In the genomic region with DNA sequence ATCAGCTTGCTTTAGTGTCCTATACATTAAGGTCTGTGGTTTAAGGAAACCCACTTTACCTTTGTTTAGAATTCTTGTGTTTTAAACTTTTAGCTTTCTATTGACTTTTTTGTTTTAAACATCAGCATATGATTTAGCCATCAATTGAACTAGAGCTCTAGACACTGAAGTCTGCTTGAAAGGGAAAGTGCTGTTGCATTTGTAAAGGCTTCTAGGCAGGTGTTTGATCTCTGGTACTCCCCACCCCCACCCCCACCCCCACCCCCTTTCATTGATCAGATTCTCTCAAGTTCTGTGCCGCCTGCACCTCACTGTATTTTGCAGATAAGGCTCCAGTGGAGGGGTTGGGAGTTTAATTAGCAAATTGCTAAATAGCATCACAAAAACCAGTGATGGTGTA, we compare ENCODE assay signal across 26 mouse cellular contexts. TPM values are rescaled to one million over a fixed set of nuclear protein-coding genes. Genes with fewer than 3 reads are reported as not detected.
DNase-seq lines count a peak whose midpoint lies in the region; ATAC-seq lines count a peak whose summit lies in the region.
"Had no signal": no experiment of that assay in that cellular context is flagged by ENCODE, and none has a peak within 500 bp of the region (broad histone marks: within the 10 kb centered on the region; RNA-seq: fewer than 3 reads in every experiment).

No protein-coding gene starts in this region.

- intact Hi-C loops in heart, postnatal 25 days (cut with DNase I): no loop called here

- no peak overlapping the region for H3K27ac ChIP-seq in liver, embryonic 16.5 days (ENCODE audit: low read length)
- H3K27ac ChIP-seq in midbrain, embryonic 14.5 days (replicated peaks; ENCODE audit: low read depth, low read length): no peak overlapping the region
- H3K27ac ChIP-seq: embryonic facial prominence, embryonic 15.5 days; forebrain, embryonic 10.5 days; forebrain, embryonic 15.5 days; heart, embryonic 10.5 days; hindbrain, embryonic 13.5 days; hindbrain, postnatal 0 days had no signal

- H3K36me3 ChIP-seq in liver, embryonic 16.5 days (ENCODE audit: control insufficient read depth, insufficient read depth): no peaks in the 10 kb centered on the region
- 0 out of 2 replicates have a peak, but pooled peaks cover 3% of the 10 kb centered on the region for H3K36me3 ChIP-seq in midbrain, embryonic 14.5 days (ENCODE audit: control insufficient read depth, insufficient read depth, low read length)
- H3K36me3 ChIP-seq: forebrain, embryonic 15.5 days had no signal

- peaks cover 8% of the 10 kb centered on the region for H3K4me1 ChIP-seq in liver, embryonic 16.5 days (ENCODE audit: control insufficient read depth, low read depth, low read length)
- H3K4me1 ChIP-seq in midbrain, embryonic 14.5 days (ENCODE audit: control insufficient read depth, insufficient read depth, low read length): no peaks in the 10 kb centered on the region
- H3K4me1 ChIP-seq: embryonic facial prominence, embryonic 15.5 days had no signal

- no peaks in the 10 kb centered on the region for H3K9me3 ChIP-seq in liver, embryonic 16.5 days (replicated peaks; ENCODE audit: control insufficient read depth, low read length)
- no peaks in the 10 kb centered on the region for H3K9me3 ChIP-seq in midbrain, embryonic 14.5 days (ENCODE audit: control insufficient read depth, low read length)
- H3K9me3 ChIP-seq: embryonic facial prominence, embryonic 15.5 days; forebrain, embryonic 10.5 days; forebrain, embryonic 15.5 days; heart, embryonic 10.5 days; hindbrain, embryonic 13.5 days had no signal

- ATAC-seq in liver, embryonic 16.5 days (ENCODE audit: low read depth): 0 out of 2 replicates have a peak, but pooled peaks have one; percentile 19
- ATAC-seq in midbrain, embryonic 14.5 days (ENCODE audit: low FRiP score, low TSS enrichment): no peak
- ATAC-seq: forebrain, embryonic 15.5 days; hindbrain, postnatal 0 days had no signal

- WGBS in liver, embryonic 16.5 days (ENCODE audit: insufficient replicate concordance): 20% methylated on average over 1 of the region's 1 CpGs
- WGBS in midbrain, embryonic 14.5 days: 67% methylated on average over 1 of the region's 1 CpGs

- H3K9ac ChIP-seq in liver, embryonic 16.5 days (ENCODE audit: low read depth, low read length): no peak overlapping the region
- no peak overlapping the region for H3K9ac ChIP-seq in midbrain, embryonic 14.5 days (replicated peaks; ENCODE audit: low read length)
- H3K9ac ChIP-seq: embryonic facial prominence, embryonic 15.5 days; forebrain, embryonic 15.5 days; hindbrain, embryonic 13.5 days had no signal

- DNase-seq in heart, adult 11 months: peak; percentile 7
- no peak for DNase-seq in heart, postnatal 25 days (ENCODE audit: low spot score)
- peak; percentile 59 for DNase-seq in ES-CJ7 (ENCODE audit: low read depth, low spot score)
- peak; percentile 60 for DNase-seq in ZHBTc4 (ENCODE audit: low read depth, low spot score)
- no peak for DNase-seq in spleen, adult 12 weeks (ENCODE audit: low spot score)
- no peak for DNase-seq in lung, postnatal 25 days (ENCODE audit: low spot score)
- DNase-seq in midbrain, embryonic 14.5 days: no peak
- DNase-seq: adrenal gland, adult 8-10 months; B cell, adult 2 months; cerebellum, adult 2 months; cerebellum, postnatal 10 days; gastrocnemius, postnatal 14 days; heart, postnatal 10 days had no signal

- no peak overlapping the region for H3K4me2 ChIP-seq in liver, embryonic 16.5 days (ENCODE audit: low read depth, low read length)
- no peak overlapping the region for H3K4me2 ChIP-seq in midbrain, embryonic 14.5 days (ENCODE audit: low read length)
- H3K4me2 ChIP-seq: embryonic facial prominence, embryonic 15.5 days; forebrain, embryonic 15.5 days; hindbrain, embryonic 13.5 days had no signal

- H3K27me3 ChIP-seq in liver, embryonic 16.5 days (ENCODE audit: control insufficient read depth, insufficient read depth, low read depth, low read length): no peaks in the 10 kb centered on the region
- H3K27me3 ChIP-seq in midbrain, embryonic 14.5 days (ENCODE audit: control insufficient read depth, insufficient read depth, low read length): no peaks in the 10 kb centered on the region
- H3K27me3 ChIP-seq: embryonic facial prominence, embryonic 15.5 days; forebrain, embryonic 15.5 days; hindbrain, embryonic 13.5 days had no signal

- H3K4me3 ChIP-seq in liver, embryonic 16.5 days (ENCODE audit: low read depth, low read length): no peak overlapping the region
- H3K4me3 ChIP-seq in midbrain, embryonic 14.5 days (replicated peaks; ENCODE audit: low read depth, low read length): no peak overlapping the region
- H3K4me3 ChIP-seq: embryonic facial prominence, embryonic 15.5 days; erythroblast, embryonic 14.5 days; forebrain, embryonic 10.5 days; forebrain, embryonic 15.5 days; heart, embryonic 10.5 days; hindbrain, embryonic 13.5 days had no signal

RNA-seq across cellular contexts. Expression of a gene that starts 18.2 kb away (rescaled TPM):
- 10 to 100 TPM; 26.5 to 30.7 TPM for total RNA-seq in heart, postnatal 25 days (2021)
- 2.2 and 2.4 TPM in 2 replicates for polyA plus RNA-seq in liver, embryonic 16.5 days (2015; fragmentation: Nextera tagmentation; extraction: Ambion mirVana)
- 15.7 and 18.8 TPM in 2 replicates for polyA plus RNA-seq in midbrain, embryonic 14.5 days (2014; fragmentation: Nextera tagmentation; extraction: Ambion mirVana)

RNA-seq across cellular contexts. Expression of a gene that starts 25.5 kb away (rescaled TPM):
- total RNA-seq in heart, postnatal 25 days (2021): not detected
- polyA plus RNA-seq in liver, embryonic 16.5 days (2015; fragmentation: Nextera tagmentation; extraction: Ambion mirVana): 0.13 TPM in 2 replicates
- polyA plus RNA-seq in midbrain, embryonic 14.5 days (2014; fragmentation: Nextera tagmentation; extraction: Ambion mirVana): 0.36 and 0.45 TPM in 2 replicates
- total RNA-seq: adrenal gland, adult 8-10 months; adrenal gland, postnatal 36 days; granulocyte monocyte progenitor cell, adult 5-6 weeks; heart, postnatal 10 days; hematopoietic stem cell, adult 5-6 weeks had no signal
- polyA plus RNA-seq: cerebellum, adult 2 months; erythroblast, embryonic 14.5 days had no signal

RNA-seq across cellular contexts. Expression of a gene that starts 43.5 kb away (rescaled TPM):
- total RNA-seq in heart, postnatal 25 days (2021): 1 to 10 TPM; 2.8 to 3.5 TPM
- polyA plus RNA-seq in liver, embryonic 16.5 days (2015; fragmentation: Nextera tagmentation; extraction: Ambion mirVana): 0.12 and 0.22 TPM in 2 replicates
- 1.3 TPM in 2 replicates for polyA plus RNA-seq in midbrain, embryonic 14.5 days (2014; fragmentation: Nextera tagmentation; extraction: Ambion mirVana)
- total RNA-seq: common myeloid progenitor, adult 5-6 weeks; granulocyte monocyte progenitor cell, adult 5-6 weeks; hematopoietic stem cell, adult 5-6 weeks; MEL had no signal

Comparison
In these comparisons a context has a peak if more than half of its experiments do, and no peak if none do; other contexts are left out.
1. DNase-seq: peak in heart, adult 11 months (single experiment), ES-CJ7 (single experiment) and ZHBTc4 (single experiment); none in heart, postnatal 25 days (single experiment), spleen, adult 12 weeks (single experiment), lung, postnatal 25 days (single experiment) and midbrain, embryonic 14.5 days (single experiment).